Mouse (Mus musculus) adrenal gland, adult 18-20 months (tissue): ENCODE results near the gene Fam216a. TPM values are rescaled to one million over a fixed set of nuclear protein-coding genes. Genes with fewer than 3 reads are reported as not detected.
A peak's percentile ranks its signal among the peaks of the same experiment; 100 is the strongest.
"Not testable (repeated sequence)": the region's sequence is repeated elsewhere in the genome, so short reads cannot be mapped to it uniquely, and the experiment has no call there.

Experiments used
- DNase-seq, 2 experiments: peaks; one replicate each; pipeline ENCODE4 v3.0.0; 2021 to 2022; ENCODE audit warnings: low spot score in 2 of 2
- long read RNA-seq, 2 experiments: library from polyadenylated mRNA; stranded (forward); transcript quantifications; one replicate each; pipeline ENCODE4 v2.0.0; 2021
- total RNA-seq, 2 experiments: library from RNA; stranded (reverse); gene quantifications; 1 replicate in 1 of 2; 2 replicates in 1 of 2; pipeline ENCODE4 v1.2.3; 2021

The Fam216a gene
- 10 to 100 TPM; 22.5 to 31.1 TPM for total RNA-seq
- long read RNA-seq, experiment 1, transcript Fam216a-201 (7 exons, 1,388 nt) = major isoform, 19 of 21 reads
- long read RNA-seq, experiment 1, partial matches to known transcripts = 1 of 21 reads
- long read RNA-seq, experiment 1, other reads (novel, unspliced or antisense) = 1 of 21 reads
- long read RNA-seq, experiment 2, transcript Fam216a-201 (7 exons, 1,388 nt) = major isoform, 52 of 53 reads
- long read RNA-seq, experiment 2, partial matches to known transcripts = 0 of 53 reads
- long read RNA-seq, experiment 2, other reads (novel, unspliced or antisense) = 1 of 53 reads

GRCm38 (mm10) chr5:122372192-122372769 lies at the start of gene Fam216a:
TSS of gene Fam216a (minus strand) at chr5:122372364.
- peak; percentile 99 for DNase-seq

GRCm38 (mm10) chr5:122421271-122422068 lies 49.3 kb upstream of the Fam216a start, which contains the start of gene Anapc7:
TSS of gene Anapc7 (plus strand) at chr5:122421693.
- DNase-seq = no peak

GRCm38 (mm10) chr5:122420676-122421075 lies 48.5 kb upstream of the Fam216a start:
- not testable (repeated sequence) for DNase-seq

GRCm38 (mm10) chr5:122415465-122415864 lies 43.3 kb upstream of the Fam216a start:
- DNase-seq = no peak

GRCm38 (mm10) chr5:122414351-122414750 lies 42.2 kb upstream of the Fam216a start:
- no peak for DNase-seq

DNA sequence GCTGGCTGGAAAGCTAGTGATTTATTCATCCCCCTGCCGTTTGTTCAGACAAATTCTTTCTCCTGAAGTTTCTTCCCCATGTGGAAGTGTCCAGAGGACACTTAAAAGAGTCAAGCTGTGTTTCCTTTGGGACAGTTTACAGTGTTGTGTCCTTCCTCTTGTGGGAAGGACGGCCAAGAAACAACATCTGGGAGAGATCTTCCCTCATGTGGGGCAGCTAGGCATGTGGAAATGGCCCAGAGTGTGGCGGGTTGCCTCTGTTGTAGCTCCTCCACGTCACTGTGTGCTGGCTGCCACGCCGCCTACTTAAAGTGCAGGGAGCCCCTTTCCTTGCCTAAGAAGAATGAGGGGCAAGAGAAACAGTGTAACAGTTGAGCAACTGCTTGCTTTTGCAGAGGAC lies 40.7 kb upstream of the Fam216a start:
- no peak for DNase-seq

GRCm38 (mm10) chr5:122411892-122412291 lies 39.7 kb upstream of the Fam216a start:
- no peak for DNase-seq

GRCm38 (mm10) chr5:122409692-122410645 lies 37.8 kb upstream of the Fam216a start:
- DNase-seq = no peak

DNA sequence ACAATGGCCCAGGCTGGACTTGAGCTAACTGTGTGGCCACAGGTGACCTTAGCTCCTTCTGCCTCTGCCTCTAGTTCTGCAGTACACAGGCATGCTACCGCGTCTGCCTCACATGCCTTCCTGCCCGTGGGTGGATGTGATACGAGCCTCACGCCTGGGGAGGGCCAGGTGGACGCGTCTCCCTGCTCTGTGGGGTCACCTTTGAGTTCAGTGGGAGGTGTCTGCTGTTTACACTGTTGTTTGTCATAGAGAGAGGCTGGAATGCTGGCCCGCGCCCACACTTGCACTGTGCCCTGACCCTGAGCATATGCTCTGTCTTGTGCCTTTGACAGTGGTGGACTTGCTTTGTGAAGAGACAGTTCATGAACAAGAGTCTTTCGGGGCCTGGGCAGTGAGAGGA lies 33.4 kb upstream of the Fam216a start:
- DNase-seq = no peak

DNA sequence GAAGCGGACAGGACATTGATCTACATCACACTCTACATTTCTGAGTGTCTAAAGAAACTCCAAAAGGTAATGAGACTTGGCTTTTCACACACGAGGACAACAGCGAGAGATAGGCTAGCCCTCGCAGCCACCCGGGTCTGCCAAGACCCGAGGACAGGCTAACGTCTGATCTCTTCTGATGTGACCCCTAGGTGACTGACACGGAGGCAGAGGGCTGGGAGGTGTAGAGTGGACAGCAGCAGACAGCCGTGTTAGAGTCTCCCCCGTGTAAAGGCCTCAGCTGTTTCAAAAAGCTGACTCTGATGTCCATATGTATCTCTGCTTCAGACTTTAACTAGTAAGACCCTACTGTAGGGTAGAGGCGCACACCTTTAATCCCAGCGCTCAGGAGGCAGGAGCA lies 31.2 kb upstream of the Fam216a start:
- DNase-seq = no peak

- no peak for DNase-seq
Observed at GRCm38 (mm10) chr5:122402772-122403171, 30.6 kb upstream of the Fam216a start.

DNA sequence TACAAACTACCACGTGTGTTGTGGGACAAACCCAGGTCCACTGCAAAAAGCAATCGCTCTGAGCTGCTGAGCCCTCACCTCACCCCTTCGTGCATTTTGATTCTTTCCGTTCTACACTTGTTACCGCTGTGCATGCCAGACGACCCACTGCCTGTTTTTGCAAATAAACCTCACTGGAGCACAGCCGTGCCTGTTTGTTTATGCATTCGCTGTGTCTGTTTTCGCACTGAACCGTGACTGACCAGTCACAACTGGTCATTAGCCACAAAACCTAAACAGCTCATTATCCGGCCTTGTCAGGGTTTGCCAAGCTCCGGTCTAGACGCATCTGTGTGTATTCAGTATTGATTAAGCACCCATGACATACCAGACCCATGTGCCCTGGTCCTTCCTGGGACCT lies 30.0 kb upstream of the Fam216a start:
- no peak for DNase-seq

- peak; percentile 81 to 85 for DNase-seq
Observed at GRCm38 (mm10) chr5:122401303-122401640, 29.1 kb upstream of the Fam216a start.

GRCm38 (mm10) chr5:122400628-122401302 lies 28.6 kb upstream of the Fam216a start:
- DNase-seq = peak; percentile 60 to 64

DNA sequence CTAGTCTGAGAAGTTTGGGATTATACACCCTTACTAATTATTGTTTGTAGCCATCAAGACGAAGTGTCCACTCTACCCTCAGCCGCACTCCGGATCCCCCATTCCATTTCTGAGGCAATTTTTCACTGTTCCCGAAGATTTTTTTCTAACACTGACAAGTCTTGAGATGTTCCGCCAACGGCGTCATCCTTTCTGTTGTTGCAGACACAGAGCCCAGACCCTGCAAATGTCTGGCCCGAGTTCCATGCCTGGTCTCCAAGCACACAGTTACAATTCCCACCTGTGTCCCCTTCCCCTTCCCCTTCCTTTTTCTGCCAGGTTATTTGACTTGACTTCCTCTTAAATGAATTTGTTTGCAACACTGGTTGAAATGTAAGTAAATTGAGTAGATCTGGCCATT lies 27.7 kb upstream of the Fam216a start:
- no peak for DNase-seq

DNA sequence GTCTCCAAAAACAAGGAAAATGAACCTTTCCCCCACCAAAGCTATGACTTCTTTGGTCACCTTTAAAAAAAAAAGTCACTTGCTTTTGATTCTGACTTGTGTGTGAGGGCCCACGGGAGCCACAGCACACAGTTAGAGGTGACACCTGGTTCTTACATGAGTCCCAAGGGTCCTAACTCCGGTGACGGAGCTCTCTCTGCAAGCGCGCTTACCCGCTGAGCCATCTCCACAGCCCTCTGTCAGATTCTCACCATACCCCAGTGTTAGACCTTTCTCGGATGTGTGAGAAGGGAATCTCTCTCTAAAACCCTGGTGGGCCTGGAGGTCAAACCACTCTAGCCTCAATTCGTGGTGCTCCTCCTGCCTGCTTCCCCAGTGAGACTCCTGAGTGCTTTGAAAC lies 25.3 kb upstream of the Fam216a start:
- DNase-seq = no peak

GRCm38 (mm10) chr5:122396791-122397190 lies 24.6 kb upstream of the Fam216a start:
- DNase-seq = no peak

DNA sequence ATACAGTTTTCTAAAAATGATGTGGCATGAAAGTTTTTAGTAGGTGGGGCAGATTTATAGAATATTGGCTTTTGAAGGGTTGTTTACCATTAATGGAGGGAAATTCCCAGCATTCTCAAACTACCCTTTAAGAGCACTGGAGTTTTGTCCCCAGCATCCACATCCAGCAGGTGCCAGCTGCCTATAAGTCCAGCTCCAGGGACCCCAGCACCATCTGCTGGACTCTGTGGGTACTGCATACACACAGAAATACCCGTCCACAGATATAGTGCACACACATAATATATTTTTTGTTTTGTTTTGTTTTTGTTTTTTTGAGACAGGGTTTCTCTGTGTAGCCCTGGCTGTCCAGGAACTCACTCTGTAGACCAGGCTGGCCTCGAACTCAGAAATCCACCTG lies 21.7 kb upstream of the Fam216a start:
- DNase-seq = peak; percentile 70 to 83

DNA sequence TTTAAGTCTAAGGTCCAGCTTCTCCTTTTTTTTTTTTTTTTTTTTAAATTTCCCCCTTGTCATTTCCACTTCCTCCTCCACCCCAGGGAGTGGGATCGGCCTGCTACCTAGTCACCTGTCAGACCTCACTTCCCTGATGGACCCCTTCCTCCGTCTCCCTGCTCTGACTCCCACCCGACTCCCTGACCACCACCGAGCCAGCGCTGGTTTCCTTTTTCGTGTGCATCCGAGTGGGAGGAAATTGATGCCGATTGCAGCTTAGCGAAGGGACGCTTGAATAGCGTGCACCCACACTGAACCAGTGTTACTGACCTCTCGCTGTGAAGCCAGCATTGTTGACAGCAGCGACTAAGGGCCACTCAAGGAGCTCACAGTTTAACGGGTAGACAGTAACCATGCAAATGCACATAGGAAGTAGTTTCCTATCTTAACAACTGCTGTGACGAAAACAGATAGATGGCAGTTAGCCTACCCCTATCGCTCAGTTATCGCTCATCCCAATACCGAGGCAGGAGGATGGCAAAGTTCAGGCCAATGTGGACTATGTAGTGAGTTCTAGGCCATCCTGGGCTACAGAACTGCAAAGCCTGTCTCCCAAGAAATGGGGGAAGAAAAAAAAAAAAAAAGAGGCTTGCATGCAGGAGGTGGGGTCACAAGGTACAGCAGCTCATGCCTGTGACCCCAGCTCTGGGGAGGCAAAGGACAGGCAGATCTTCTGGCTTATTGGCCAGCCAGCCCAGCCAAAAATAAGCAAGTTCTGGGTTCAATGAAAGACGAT lies 20.3 kb upstream of the Fam216a start:
- DNase-seq = no peak

DNA sequence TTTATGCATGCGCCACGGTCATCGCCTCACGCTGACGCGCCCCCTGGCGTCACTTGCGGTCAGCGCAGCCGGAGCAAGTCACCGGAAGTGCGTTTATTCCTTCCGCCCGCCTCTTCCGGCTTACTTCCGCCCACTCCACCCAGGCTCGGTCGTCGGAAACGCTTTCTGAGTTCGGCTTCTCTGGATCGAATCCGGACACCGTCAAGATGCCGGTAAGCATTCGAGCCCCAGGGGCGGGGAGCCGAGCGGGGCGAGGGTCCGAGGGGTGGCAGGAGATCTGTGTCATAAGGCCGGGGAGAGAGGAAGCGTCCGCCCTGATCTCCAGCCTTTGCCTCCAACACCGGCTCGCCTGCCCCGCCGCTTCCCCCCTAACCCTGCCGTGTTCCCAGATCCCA lies 19.6 kb upstream of the Fam216a start, which contains the start of gene Arpc3:
Arpc3 (plus strand) TSS at position 93 of the 395 bp plus-strand sequence.
- DNase-seq = peak; percentile 89 to 95
